Comparison of ENCODE assay signal across 16 mouse cellular contexts in genomic region chrX:113833062-113833461, GRCm38 (mm10).
"Had no signal": no experiment of that assay in that cellular context is flagged by ENCODE, and none has a peak within 500 bp of the region (broad histone marks: within the 10 kb centered on the region; RNA-seq: fewer than 3 reads in every experiment).

No protein-coding gene starts in this region.

- H3K9ac ChIP-seq: neural tube, embryonic 13.5 days; neural tube, embryonic 15.5 days; stomach, embryonic 15.5 days had no signal

- H3K27ac ChIP-seq: neural tube, embryonic 13.5 days; neural tube, embryonic 15.5 days; stomach, embryonic 15.5 days; stomach, postnatal 0 days had no signal

- H3K4me2 ChIP-seq: neural tube, embryonic 13.5 days; neural tube, embryonic 15.5 days; stomach, embryonic 15.5 days had no signal

- H3K4me1 ChIP-seq: neural tube, embryonic 13.5 days; neural tube, embryonic 15.5 days; stomach, embryonic 15.5 days had no signal

- DNase-seq: retina, postnatal 1 day; right cerebral cortex, adult 18-20 months; right cerebral cortex, postnatal 14 days; right cerebral cortex, postnatal 25 days; right cerebral cortex, postnatal 4 days; spleen, adult 18-20 months; thymus, adult 18-20 months; thymus, adult 2 months; thymus, postnatal 14 days; thymus, postnatal 25 days; thymus, postnatal 36 days; thymus, postnatal 4 days had no signal

- H3K27me3 ChIP-seq: neural tube, embryonic 13.5 days; neural tube, embryonic 15.5 days; stomach, embryonic 15.5 days had no signal

- H3K36me3 ChIP-seq: neural tube, embryonic 13.5 days; neural tube, embryonic 15.5 days; stomach, embryonic 15.5 days had no signal

- H3K4me3 ChIP-seq: neural tube, embryonic 13.5 days; neural tube, embryonic 15.5 days; stomach, embryonic 15.5 days had no signal

- H3K9me3 ChIP-seq: neural tube, embryonic 13.5 days; neural tube, embryonic 15.5 days; stomach, embryonic 15.5 days had no signal
